Mouse (Mus musculus) liver, postnatal 0 days (tissue): ENCODE measurements at regions not wholly inside any gene's neighbourhood (a gene's known extent, or its start where the extent isn't known, plus 50 kb on each side); places are given as distances from the start of the nearest gene placed in this dataset.

Source experiments
- CTCF ChIP-seq: sonication (generic); IDR thresholded peaks from 2 replicates; pipeline ENCODE4 v1.5.1; 2016; ENCODE audit warnings: antibody characterized with exemption, low read depth
- EP300 ChIP-seq: IDR thresholded peaks from 2 replicates; pipeline ENCODE4 v1.6.1; 2016; ENCODE audit warnings: antibody characterized with exemption, low read depth, mild to moderate bottlenecking

- TF ChIP-seq CTCF = no peak
- no peak for TF ChIP-seq EP300
Observed at GRCm38 (mm10) chr14:36414180-36414579, 319.5 kb downstream of the 4930474N05Rik start.
